Mouse (Mus musculus) forebrain, embryonic 14.5 days (tissue): Measurements from ENCODE around the gene D630003M21Rik. TPM values are rescaled to one million over a fixed set of nuclear protein-coding genes. Genes with fewer than 3 reads are reported as not detected.

Source experiments
- ATAC-seq: fragments of 200-750 bp; cut with Nextera tagmentation; 2 replicates; pipeline ENCODE4 v1.8.0; 2017; ENCODE audit warnings: mild to moderate bottlenecking, moderate library complexity
- DNase-seq: peaks from one replicate; pipeline ENCODE4 v3.0.0-alpha.2; 2015; ENCODE audit warnings: low spot score
- H3K27ac ChIP-seq: fragments of 300-500 bp; sonication (generic); 2 replicates; pipeline ENCODE4 v1.5.1; 2014; ENCODE audit warnings: low read depth, mild to moderate bottlenecking, control low read depth, low read length, moderate library complexity
- H3K27me3 ChIP-seq: fragments of 300-500 bp; sonication (generic); replicated peaks from 2 replicates; pipeline ENCODE4 v1.6.1; 2014; ENCODE audit warnings: low read length, control low read depth, mixed read lengths; ENCODE audit not compliant: control insufficient read depth, insufficient read depth
- H3K36me3 ChIP-seq: fragments of 300-500 bp; sonication (generic); 2 replicates; pipeline ENCODE4 v1.6.1; 2014; ENCODE audit warnings: low read length, control low read depth; ENCODE audit not compliant: control insufficient read depth, insufficient read depth
- H3K4me1 ChIP-seq: fragments of 300-500 bp; sonication (generic); 2 replicates; pipeline ENCODE4 v1.6.1; 2014; ENCODE audit warnings: antibody characterized with exemption, low read length, control low read depth; ENCODE audit not compliant: control insufficient read depth, insufficient read depth
- H3K4me2 ChIP-seq: fragments of 300-500 bp; sonication (generic); 2 replicates; pipeline ENCODE4 v1.6.1; 2014; ENCODE audit warnings: mild to moderate bottlenecking, control low read depth, low read length
- H3K4me3 ChIP-seq: fragments of 300-500 bp; sonication (generic); 2 replicates; pipeline ENCODE4 v1.5.1; 2014; ENCODE audit warnings: low read depth, low read length, control low read depth
- H3K9ac ChIP-seq: fragments of 300-500 bp; sonication (generic); 2 replicates; pipeline ENCODE4 v1.6.1; 2014; ENCODE audit warnings: mild to moderate bottlenecking, low read length, control low read depth, moderate library complexity
- H3K9me3 ChIP-seq: fragments of 300-500 bp; sonication (generic); replicated peaks from 2 replicates; pipeline ENCODE4 v1.6.1; 2016; ENCODE audit warnings: low read length, control low read depth, mixed read lengths; ENCODE audit not compliant: control insufficient read depth
- WGBS: fragments of 180-500 bp; shearing (Covaris S2); extraction: QIAGEN DNeasy Blood & Tissue Kit; methylation state at CpG from one replicate; pipeline ENCODE4 v1.1.7; 2014; 5-methylcytosine and 5-hydroxymethylcytosine counted together
- polyA plus RNA-seq: library from polyadenylated mRNA; unstranded; fragments of >200 nt; fragmentation: Nextera tagmentation; extraction: Ambion mirVana; gene quantifications from 2 replicates; pipeline ENCODE4 v1.2.1, GENCODE M21; 2014

D630003M21Rik gene
- polyA plus RNA-seq, 1 experiment from 2014 or later: 1.5 TPM

- no peak overlapping the region for H3K4me3 ChIP-seq
- WGBS: 79% methylated on average over 7 of the region's 7 CpGs
- no peaks in the 10 kb centered on the region for H3K27me3 ChIP-seq
- H3K9ac ChIP-seq: no peak overlapping the region
- DNase-seq (no peak), ATAC-seq (no peak)
- H3K9me3 ChIP-seq: no peaks in the 10 kb centered on the region
- H3K36me3 ChIP-seq: no peaks in the 10 kb centered on the region
- no peak overlapping the region for H3K27ac ChIP-seq
- H3K4me2 ChIP-seq: no peak overlapping the region
- H3K4me1 ChIP-seq: no peaks in the 10 kb centered on the region
Observed at GRCm38 (mm10) chr2:158159376-158160235, 69.4 kb downstream of the D630003M21Rik start.

DNA sequence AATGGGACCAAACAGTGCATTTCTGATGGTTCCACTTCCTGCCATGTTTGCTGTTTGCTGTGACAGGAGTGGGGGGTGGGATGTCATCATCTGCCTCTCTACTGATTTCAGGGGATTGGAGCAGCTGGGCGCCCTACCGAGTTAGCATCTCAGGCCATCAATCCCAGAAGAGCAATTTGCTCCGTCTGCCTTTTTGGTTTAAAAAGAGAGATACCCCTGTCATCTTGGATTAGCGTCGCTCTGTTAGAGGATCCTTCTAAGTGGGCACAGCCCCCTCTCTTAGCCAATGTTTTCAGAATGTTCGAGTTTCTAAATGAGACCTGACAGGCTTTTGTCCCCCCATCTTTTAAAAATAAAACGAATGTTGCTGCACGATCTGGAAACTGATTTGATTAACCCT is 71.4 kb downstream of the D630003M21Rik start:
- H3K9ac ChIP-seq: no peak overlapping the region
- H3K4me1 ChIP-seq: peaks cover 6% of the 10 kb centered on the region; the same call in 1 of the 2 replicates
- no peak overlapping the region for H3K27ac ChIP-seq
- no peak overlapping the region for H3K4me2 ChIP-seq
- H3K4me3 ChIP-seq: no peak overlapping the region
- no peak for ATAC-seq
- H3K36me3 ChIP-seq: no peaks in the 10 kb centered on the region
- DNase-seq: no peak
- WGBS: 60% methylated on average over 8 of the region's 8 CpGs
- H3K9me3 ChIP-seq: no peaks in the 10 kb centered on the region
- no peaks in the 10 kb centered on the region for H3K27me3 ChIP-seq

GRCm38 (mm10) chr2:158156487-158156886 is 72.5 kb downstream of the D630003M21Rik start:
- Histone ChIP-seq H3K9me3 (no peaks in the 10 kb centered on the region), H3K4me1 (peaks cover 6% of the 10 kb centered on the region; the same call in 1 of the 2 replicates), H3K4me2 (no peak overlapping the region), H3K36me3 (no peaks in the 10 kb centered on the region), H3K4me3 (no peak overlapping the region), H3K27ac (no peak overlapping the region), H3K9ac (no peak overlapping the region), H3K27me3 (no peaks in the 10 kb centered on the region)
- WGBS: 95% methylated on average over 9 of the region's 9 CpGs
- DNase-seq: no peak
- no peak for ATAC-seq

DNA sequence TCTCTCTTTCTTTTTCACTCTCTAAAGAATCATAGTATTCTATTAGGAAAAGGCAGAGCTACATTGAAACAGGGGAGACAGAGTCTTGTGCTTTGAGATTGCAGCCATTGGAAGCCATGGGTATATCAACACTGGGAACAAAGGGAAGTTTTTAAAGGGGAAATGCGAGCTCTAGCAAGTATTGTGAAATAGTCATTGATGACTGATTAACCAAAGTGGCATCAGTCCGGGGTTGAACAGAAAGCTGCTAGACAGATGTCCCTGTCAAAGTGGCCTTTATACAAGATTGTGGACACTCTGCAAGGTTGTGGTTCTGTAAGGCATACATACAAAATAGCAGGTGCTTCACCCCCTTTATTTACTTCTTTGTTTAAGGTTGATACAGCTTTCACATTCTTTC is 73.4 kb downstream of the D630003M21Rik start:
- 69% methylated on average over 2 of the region's 2 CpGs for WGBS
- no peak overlapping the region for H3K9ac ChIP-seq
- H3K27me3 ChIP-seq: no peaks in the 10 kb centered on the region
- no peak overlapping the region for H3K27ac ChIP-seq
- peaks cover 6% of the 10 kb centered on the region; the same call in 1 of the 2 replicates for H3K4me1 ChIP-seq
- no peak overlapping the region for H3K4me2 ChIP-seq
- H3K4me3 ChIP-seq: no peak overlapping the region
- DNase-seq (no peak), ATAC-seq (no peak)
- no peaks in the 10 kb centered on the region for H3K36me3 ChIP-seq
- H3K9me3 ChIP-seq: 0 out of 2 replicates have a peak, but pooled peaks cover 5% of the 10 kb centered on the region

DNA sequence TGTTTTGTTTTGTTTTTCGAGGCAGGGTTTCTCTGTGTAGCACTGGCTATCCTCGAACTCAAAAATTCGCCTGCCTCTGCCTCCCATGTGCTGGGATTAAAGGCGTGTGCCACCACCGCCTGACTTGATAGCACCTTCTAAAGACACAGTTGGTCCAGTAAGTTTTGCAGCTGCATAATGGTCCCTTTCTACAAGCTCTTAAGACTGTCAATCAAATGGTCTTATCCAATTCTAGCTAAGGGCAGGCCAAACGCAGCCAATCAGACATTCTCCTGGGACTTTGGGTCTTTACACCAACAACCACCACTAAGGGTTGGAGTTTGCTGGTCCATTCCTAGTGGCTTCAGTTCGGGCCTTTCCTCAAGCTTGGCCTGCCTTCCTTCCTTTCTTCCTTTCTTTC is 73.9 kb downstream of the D630003M21Rik start:
- H3K27me3 ChIP-seq: no peaks in the 10 kb centered on the region
- WGBS: 84% methylated on average over 7 of the region's 7 CpGs
- H3K4me2 ChIP-seq: no peak overlapping the region
- no peak overlapping the region for H3K9ac ChIP-seq
- peaks cover 6% of the 10 kb centered on the region; the same call in 1 of the 2 replicates for H3K4me1 ChIP-seq
- no peak overlapping the region for H3K4me3 ChIP-seq
- ATAC-seq: no peak
- H3K27ac ChIP-seq: no peak overlapping the region
- H3K36me3 ChIP-seq: no peaks in the 10 kb centered on the region
- H3K9me3 ChIP-seq: 0 out of 2 replicates have a peak, but pooled peaks cover 5% of the 10 kb centered on the region
- no peak for DNase-seq

GRCm38 (mm10) chr2:158154641-158155040 is 74.4 kb downstream of the D630003M21Rik start:
- Histone ChIP-seq H3K4me1 (peaks cover 6% of the 10 kb centered on the region; the same call in 1 of the 2 replicates), H3K9me3 (0 out of 2 replicates have a peak, but pooled peaks cover 5% of the 10 kb centered on the region), H3K4me3 (no peak overlapping the region), H3K4me2 (no peak overlapping the region), H3K9ac (no peak overlapping the region), H3K27ac (no peak overlapping the region), H3K27me3 (no peaks in the 10 kb centered on the region), H3K36me3 (no peaks in the 10 kb centered on the region)
- WGBS: 57% methylated on average over 8 of the region's 8 CpGs
- ATAC-seq (no peak), DNase-seq (no peak)

- ATAC-seq: peak; percentile 44
- Histone ChIP-seq H3K36me3 (no peaks in the 10 kb centered on the region), H3K4me3 (peak overlapping the region; percentile 21), H3K27me3 (no peaks in the 10 kb centered on the region), H3K4me1 (peaks cover 6% of the 10 kb centered on the region; the same call in 1 of the 2 replicates), H3K9ac (peak overlapping the region; percentile 54), H3K27ac (no peak overlapping the region), H3K4me2 (peak overlapping the region; percentile 56), H3K9me3 (0 out of 2 replicates have a peak, but pooled peaks cover 5% of the 10 kb centered on the region)
- DNase-seq: peak; percentile 22
- 1% methylated on average over 22 of the region's 22 CpGs for WGBS
Observed at GRCm38 (mm10) chr2:158153728-158154343, 75.2 kb downstream of the D630003M21Rik start.

- Histone ChIP-seq H3K4me1 (peaks cover 6% of the 10 kb centered on the region; the same call in 1 of the 2 replicates), H3K4me2 (no peak overlapping the region), H3K9ac (no peak overlapping the region), H3K27ac (no peak overlapping the region), H3K27me3 (no peaks in the 10 kb centered on the region), H3K4me3 (no peak overlapping the region), H3K9me3 (0 out of 2 replicates have a peak, but pooled peaks cover 5% of the 10 kb centered on the region), H3K36me3 (no peaks in the 10 kb centered on the region)
- ATAC-seq: peak; percentile 63
- peak; percentile 55 for DNase-seq
- WGBS: 14% methylated on average over 6 of the region's 6 CpGs
Observed at GRCm38 (mm10) chr2:158152685-158153309, 76.2 kb downstream of the D630003M21Rik start.
